Mouse (Mus musculus) testis, adult 10 weeks (tissue): ENCODE measurements around the gene Sept7. TPM values are rescaled to one million over a fixed set of nuclear protein-coding genes. Genes with fewer than 3 reads are reported as not detected.

Source experiments
- polyA plus RNA-seq: library from polyadenylated mRNA; stranded (reverse); fragments of 350-450 nt; fragmentation: Illumina TruSeq; extraction: RNeasy Lipid Tissue Mini Kit (QIAGEN cat#74804); gene quantifications from one replicate; pipeline ENCODE4 v1.2.3, GENCODE M21; 2014; ENCODE audit warnings: low read depth, low replicate concordance

Sept7 gene
- polyA plus RNA-seq: 161 TPM

DNA sequence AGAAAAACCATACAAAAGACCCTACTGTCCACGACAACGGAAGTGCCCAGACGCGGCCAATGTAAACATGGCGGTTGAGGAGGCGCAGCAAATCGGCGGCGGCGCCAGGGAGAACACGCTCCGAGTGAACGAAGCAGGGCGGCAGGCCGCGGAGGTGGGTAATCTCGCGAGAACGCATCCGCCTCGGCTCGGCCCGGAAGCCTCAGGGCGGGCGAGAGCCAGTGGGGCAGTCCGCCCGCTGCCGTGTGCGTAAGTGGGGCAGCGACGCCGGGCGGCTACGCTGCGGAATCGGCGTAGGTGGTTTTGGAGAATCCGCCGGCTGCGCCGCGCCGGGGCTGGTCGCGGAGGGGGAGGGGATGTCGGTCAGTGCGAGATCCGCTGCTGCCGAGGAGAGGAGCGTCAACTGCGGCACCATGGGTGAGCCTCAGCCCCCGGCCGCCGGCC is at the start of gene Sept7:
Gene Sept7, plus strand, starts transcription at position 157 of the 444 bp plus-strand sequence.

Other genes starting within 250 kb of the Sept7 start
- not detected for gene Gm10181, start 163.0 kb upstream of the Sept7 start, polyA plus RNA-seq
- gene Herpud2, start 100.6 kb upstream of the Sept7 start, polyA plus RNA-seq: 83.1 TPM
- 1.2 TPM for gene Eepd1, start 229.1 kb downstream of the Sept7 start, polyA plus RNA-seq